Mouse (Mus musculus) forebrain, embryonic 11.5 days (tissue): ENCODE results near the gene Chst11. TPM values are rescaled to one million over a fixed set of nuclear protein-coding genes. Genes with fewer than 3 reads are reported as not detected.
A peak's percentile ranks its signal among the peaks of the same experiment; 100 is the strongest.

Source experiments
- ATAC-seq: fragments of 200-750 bp; cut with Nextera tagmentation; replicated peaks from 2 replicates; pipeline ENCODE4 v1.8.0; 2017; ENCODE audit warnings: moderate TSS enrichment; ENCODE audit not compliant: low FRiP score
- DNase-seq: peaks from one replicate; pipeline ENCODE4 v3.0.0-alpha.2; 2017; ENCODE audit warnings: low spot score
- H3K27ac ChIP-seq: fragments of 300-500 bp; sonication (generic); 2 replicates; pipeline ENCODE4 v1.5.1; 2014; ENCODE audit warnings: low read depth, low read length
- H3K27me3 ChIP-seq: fragments of 300-500 bp; sonication (generic); 2 replicates; pipeline ENCODE4 v1.6.1; 2014; ENCODE audit warnings: mild to moderate bottlenecking, low read length, mixed read lengths; ENCODE audit not compliant: control insufficient read depth, insufficient read depth
- H3K36me3 ChIP-seq: fragments of 300-500 bp; sonication (generic); 2 replicates; pipeline ENCODE4 v1.6.1; 2014; ENCODE audit warnings: mild to moderate bottlenecking, low read length, moderate library complexity, mixed read lengths; ENCODE audit not compliant: control insufficient read depth, insufficient read depth
- H3K4me1 ChIP-seq: fragments of 300-500 bp; sonication (generic); replicated peaks from 2 replicates; pipeline ENCODE4 v1.6.1; 2014; ENCODE audit warnings: low read length, mixed read lengths; ENCODE audit not compliant: control insufficient read depth, insufficient read depth
- H3K4me2 ChIP-seq: fragments of 300-500 bp; sonication (generic); 2 replicates; pipeline ENCODE4 v1.6.1; 2014; ENCODE audit warnings: low read depth, mild to moderate bottlenecking, low read length, moderate library complexity, mixed read lengths; ENCODE audit not compliant: severe bottlenecking
- H3K4me3 ChIP-seq: fragments of 300-500 bp; sonication (generic); 2 replicates; pipeline ENCODE4 v1.5.1; 2014; ENCODE audit warnings: low read depth, low read length
- H3K9ac ChIP-seq: fragments of 300-500 bp; sonication (generic); 2 replicates; pipeline ENCODE4 v1.6.1; 2014; ENCODE audit warnings: low read length
- H3K9me3 ChIP-seq: fragments of 300-500 bp; sonication (generic); 2 replicates; pipeline ENCODE4 v1.6.1; 2016; ENCODE audit warnings: low read length, mixed read lengths; ENCODE audit not compliant: control insufficient read depth
- WGBS: fragments of 180-500 bp; shearing (Covaris S2); extraction: QIAGEN DNeasy Blood & Tissue Kit; methylation state at CpG from one replicate; pipeline ENCODE4 v1.1.7; 2014; 5-methylcytosine and 5-hydroxymethylcytosine counted together
- polyA plus RNA-seq: library from polyadenylated mRNA; unstranded; fragments of >200 nt; fragmentation: Nextera tagmentation; extraction: Ambion mirVana; gene quantifications from 2 replicates; pipeline ENCODE4 v1.2.1, GENCODE M21; 2014

The Chst11 gene
- polyA plus RNA-seq, 1 experiment from 2014 or later, result 1.9 TPM

GRCm38 (mm10) chr10:83030928-83031327 is 45.6 kb downstream of the Chst11 start:
- H3K4me2 ChIP-seq, result no peak overlapping the region
- no peaks in the 10 kb centered on the region for H3K36me3 ChIP-seq
- no peaks in the 10 kb centered on the region for H3K9me3 ChIP-seq
- no peak overlapping the region for H3K27ac ChIP-seq
- no peaks in the 10 kb centered on the region for H3K27me3 ChIP-seq
- H3K4me3 ChIP-seq, result no peak overlapping the region
- H3K9ac ChIP-seq, result no peak overlapping the region
- ATAC-seq, result no peak
- no peak for DNase-seq
- 52% methylated on average over 5 of the region's 6 CpGs for WGBS
- no peaks in the 10 kb centered on the region for H3K4me1 ChIP-seq

GRCm38 (mm10) chr10:83031561-83031960 is 46.3 kb downstream of the Chst11 start:
- H3K4me2 ChIP-seq, result no peak overlapping the region
- no peak overlapping the region for H3K4me3 ChIP-seq
- H3K27ac ChIP-seq, result no peak overlapping the region
- no peak overlapping the region for H3K9ac ChIP-seq
- H3K27me3 ChIP-seq, result no peaks in the 10 kb centered on the region
- H3K36me3 ChIP-seq, result no peaks in the 10 kb centered on the region
- 60% methylated on average over 4 of the region's 4 CpGs for WGBS
- H3K4me1 ChIP-seq, result no peaks in the 10 kb centered on the region
- DNase-seq (no peak), ATAC-seq (no peak)
- no peaks in the 10 kb centered on the region for H3K9me3 ChIP-seq

- Histone ChIP-seq H3K36me3 (no peaks in the 10 kb centered on the region), H3K4me3 (no peak overlapping the region), H3K9me3 (no peaks in the 10 kb centered on the region), H3K9ac (no peak overlapping the region), H3K27ac (no peak overlapping the region), H3K4me1 (no peaks in the 10 kb centered on the region), H3K27me3 (no peaks in the 10 kb centered on the region), H3K4me2 (no peak overlapping the region)
- ATAC-seq (no peak), DNase-seq (no peak)
- 83% methylated on average over 10 of the region's 10 CpGs for WGBS
These were observed 47.3 kb downstream of the Chst11 start for GRCm38 (mm10) chr10:83032559-83032958.

- ATAC-seq (no peak), DNase-seq (no peak)
- H3K4me3 ChIP-seq, result no peak overlapping the region
- H3K27me3 ChIP-seq, result no peaks in the 10 kb centered on the region
- H3K36me3 ChIP-seq, result no peaks in the 10 kb centered on the region
- H3K27ac ChIP-seq, result no peak overlapping the region
- H3K9ac ChIP-seq, result no peak overlapping the region
- 76% methylated on average over 20 of the region's 20 CpGs for WGBS
- H3K4me2 ChIP-seq, result no peak overlapping the region
- H3K4me1 ChIP-seq, result no peaks in the 10 kb centered on the region
- no peaks in the 10 kb centered on the region for H3K9me3 ChIP-seq
These were observed 51.2 kb downstream of the Chst11 start for GRCm38 (mm10) chr10:83036340-83037045.

GRCm38 (mm10) chr10:83038166-83038565 is 52.9 kb downstream of the Chst11 start:
- Histone ChIP-seq H3K9me3 (no peaks in the 10 kb centered on the region), H3K27me3 (no peaks in the 10 kb centered on the region), H3K4me1 (peaks cover 7% of the 10 kb centered on the region), H3K9ac (no peak overlapping the region), H3K27ac (no peak overlapping the region), H3K36me3 (no peaks in the 10 kb centered on the region), H3K4me3 (no peak overlapping the region), H3K4me2 (no peak overlapping the region)
- ATAC-seq, result no peak
- 82% methylated on average over 9 of the region's 9 CpGs for WGBS
- DNase-seq, result no peak

- Histone ChIP-seq H3K27me3 (no peaks in the 10 kb centered on the region), H3K36me3 (no peaks in the 10 kb centered on the region), H3K9ac (no peak overlapping the region), H3K4me2 (no peak overlapping the region), H3K27ac (no peak overlapping the region), H3K4me1 (peaks cover 8% of the 10 kb centered on the region), H3K4me3 (no peak overlapping the region), H3K9me3 (no peaks in the 10 kb centered on the region)
- WGBS, result 87% methylated on average over 10 of the region's 10 CpGs
- ATAC-seq (no peak), DNase-seq (no peak)
These were observed 54.1 kb downstream of the Chst11 start for GRCm38 (mm10) chr10:83039414-83039813.

GRCm38 (mm10) chr10:83041875-83042274 is 56.6 kb downstream of the Chst11 start:
- no peak overlapping the region for H3K4me3 ChIP-seq
- DNase-seq, result no peak
- H3K27ac ChIP-seq, result no peak overlapping the region
- H3K9me3 ChIP-seq, result no peaks in the 10 kb centered on the region
- no peaks in the 10 kb centered on the region for H3K27me3 ChIP-seq
- no peaks in the 10 kb centered on the region for H3K36me3 ChIP-seq
- H3K9ac ChIP-seq, result no peak overlapping the region
- H3K4me2 ChIP-seq, result no peak overlapping the region
- H3K4me1 ChIP-seq, result peaks cover 8% of the 10 kb centered on the region
- ATAC-seq, result no peak
- WGBS, result 75% methylated on average over 9 of the region's 9 CpGs

GRCm38 (mm10) chr10:83042613-83043477 is 57.5 kb downstream of the Chst11 start:
- no peaks in the 10 kb centered on the region for H3K36me3 ChIP-seq
- ATAC-seq, result no peak; the same call in 1 of the 2 replicates
- H3K4me3 ChIP-seq, result no peak overlapping the region
- peak overlapping the region; percentile 20; the same call in 1 of the 2 replicates for H3K9ac ChIP-seq
- no peaks in the 10 kb centered on the region for H3K9me3 ChIP-seq
- no peak for DNase-seq
- 18% methylated on average over 10 of the region's 10 CpGs for WGBS
- H3K4me1 ChIP-seq, result peaks cover 8% of the 10 kb centered on the region
- H3K27me3 ChIP-seq, result no peaks in the 10 kb centered on the region
- peak overlapping the region; percentile 42; the same call in 1 of the 2 replicates for H3K27ac ChIP-seq
- no peak overlapping the region for H3K4me2 ChIP-seq
